Mouse (Mus musculus) forebrain, embryonic 13.5 days (tissue): ENCODE results near the gene Klrb1b. TPM values are rescaled to one million over a fixed set of nuclear protein-coding genes. Genes with fewer than 3 reads are reported as not detected.

ENCODE experiments used
- ATAC-seq: fragments of 200-750 bp; cut with Nextera tagmentation; 2 replicates; pipeline ENCODE4 v1.8.0; 2017
- H3K27ac ChIP-seq: fragments of 300-500 bp; sonication (generic); 2 replicates; pipeline ENCODE4 v1.5.1; 2015; ENCODE audit warnings: inconsistent platforms, mild to moderate bottlenecking, moderate library complexity
- H3K27me3 ChIP-seq: fragments of 300-500 bp; sonication (generic); 2 replicates; pipeline ENCODE4 v1.6.1; 2015; ENCODE audit warnings: mild to moderate bottlenecking, inconsistent platforms
- H3K36me3 ChIP-seq: fragments of 300-500 bp; sonication (generic); 2 replicates; pipeline ENCODE4 v1.6.1; 2015; ENCODE audit warnings: mild to moderate bottlenecking, inconsistent platforms; ENCODE audit not compliant: poor library complexity, severe bottlenecking
- H3K4me1 ChIP-seq: fragments of 300-500 bp; sonication (generic); 2 replicates; pipeline ENCODE4 v1.6.1; 2015; ENCODE audit warnings: inconsistent platforms
- H3K4me2 ChIP-seq: fragments of 300-500 bp; sonication (generic); 2 replicates; pipeline ENCODE4 v1.6.1; 2015; ENCODE audit warnings: inconsistent platforms, mild to moderate bottlenecking, moderate library complexity
- H3K4me3 ChIP-seq: fragments of 300-500 bp; sonication (generic); 2 replicates; pipeline ENCODE4 v1.5.1; 2015; ENCODE audit warnings: mild to moderate bottlenecking, inconsistent platforms
- H3K9ac ChIP-seq: fragments of 300-500 bp; sonication (generic); 2 replicates; pipeline ENCODE4 v1.6.1; 2015; ENCODE audit warnings: mild to moderate bottlenecking, inconsistent platforms
- H3K9me3 ChIP-seq: fragments of 300-500 bp; sonication (generic); replicated peaks from 2 replicates; pipeline ENCODE4 v1.6.1; 2016; ENCODE audit warnings: inconsistent platforms
- WGBS: fragments of 180-500 bp; shearing (Covaris S2); methylation state at CpG from one replicate; pipeline ENCODE4 v1.1.7; 2015; 5-methylcytosine and 5-hydroxymethylcytosine counted together
- polyA plus RNA-seq: library from polyadenylated mRNA; unstranded; fragments of >200 nt; fragmentation: Nextera tagmentation; extraction: Ambion mirVana; gene quantifications from 2 replicates; pipeline ENCODE4 v1.2.1, GENCODE M21; 2015

Klrb1b gene
- polyA plus RNA-seq = not detected in 2 replicates

DNA sequence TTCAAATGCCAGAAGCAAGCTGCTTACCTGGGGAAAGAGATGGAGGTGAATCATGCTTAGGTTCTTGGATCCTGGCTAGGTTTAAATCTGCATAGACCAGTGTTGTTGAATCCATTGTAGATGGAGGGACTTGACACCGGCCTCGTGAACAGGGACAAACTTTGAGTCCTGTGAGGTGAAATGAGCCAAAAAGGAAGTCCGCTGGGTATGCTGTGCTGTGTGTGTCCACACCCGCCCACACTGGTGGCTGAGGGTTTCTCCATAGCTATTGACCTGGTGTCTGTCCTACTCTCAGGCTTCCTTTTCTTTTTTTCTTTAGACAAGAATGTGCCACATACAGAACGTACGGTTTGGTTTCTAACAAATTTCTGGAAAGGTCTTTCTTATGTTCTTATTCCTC lies at the start of gene Klrb1b, which contains the start of gene Gm44511:
Gene Klrb1b (minus strand): TSS at position 200 of the 400 bp plus-strand sequence.
Gene Gm44511 (minus strand): TSS at position 184 of the 400 bp plus-strand sequence.
- no peak for ATAC-seq
- no peak within 1 kb of the TSS for H3K4me2 ChIP-seq
- H3K27me3 ChIP-seq = no peaks in the 10 kb centered on the region
- no peak within 1 kb of the TSS for H3K9ac ChIP-seq
- H3K27ac ChIP-seq = no peak within 1 kb of the TSS
- H3K36me3 ChIP-seq = no peaks in the 10 kb centered on the region
- H3K4me3 ChIP-seq = no peak within 1 kb of the TSS
- WGBS = 90% methylated on average over 6 of the region's 6 CpGs
- no peaks in the 10 kb centered on the region for H3K9me3 ChIP-seq
- H3K4me1 ChIP-seq = no peaks in the 10 kb centered on the region

DNA sequence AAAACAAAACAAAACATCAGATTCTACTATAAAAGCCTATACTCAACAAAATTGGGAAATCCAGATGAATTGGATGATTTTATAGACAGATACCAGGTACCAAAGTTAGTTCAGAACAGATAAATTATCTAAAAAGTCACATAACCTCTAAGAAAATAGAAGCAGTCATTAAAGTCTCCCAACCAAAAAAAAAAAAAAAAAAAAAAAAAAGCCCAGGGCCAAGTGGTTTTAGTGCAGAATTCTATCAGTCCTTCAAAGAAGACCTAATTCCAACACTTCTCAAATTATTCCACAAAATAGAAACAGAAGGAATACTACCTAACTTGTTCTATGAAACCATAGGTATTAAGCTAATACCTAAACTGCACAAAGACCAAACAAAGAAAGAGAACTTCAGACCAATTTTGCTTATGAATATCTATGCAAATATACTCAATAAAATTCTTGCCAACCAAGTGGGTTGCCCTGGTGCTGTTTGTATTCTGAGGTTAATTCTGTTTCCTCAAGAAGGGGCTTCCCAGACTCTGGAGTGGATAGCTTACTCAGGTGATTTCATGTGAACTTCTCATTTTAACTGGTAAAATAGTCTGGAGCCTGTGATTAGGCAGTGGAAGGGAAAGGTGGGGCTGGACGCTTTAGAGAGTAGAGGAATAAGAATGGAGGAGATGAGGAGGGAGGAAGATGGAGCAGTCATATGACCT lies 45.9 kb upstream of the Klrb1b start:
- no peaks in the 10 kb centered on the region for H3K36me3 ChIP-seq
- WGBS = 86% methylated on average over 1 of the region's 1 CpGs
- H3K9me3 ChIP-seq = no peaks in the 10 kb centered on the region; the same call in 1 of the 2 replicates
- H3K4me1 ChIP-seq = no peaks in the 10 kb centered on the region
- H3K27ac ChIP-seq = no peak overlapping the region
- no peak overlapping the region for H3K4me3 ChIP-seq
- no peak for ATAC-seq
- H3K27me3 ChIP-seq = no peaks in the 10 kb centered on the region
- no peak overlapping the region for H3K4me2 ChIP-seq
- no peak overlapping the region for H3K9ac ChIP-seq

DNA sequence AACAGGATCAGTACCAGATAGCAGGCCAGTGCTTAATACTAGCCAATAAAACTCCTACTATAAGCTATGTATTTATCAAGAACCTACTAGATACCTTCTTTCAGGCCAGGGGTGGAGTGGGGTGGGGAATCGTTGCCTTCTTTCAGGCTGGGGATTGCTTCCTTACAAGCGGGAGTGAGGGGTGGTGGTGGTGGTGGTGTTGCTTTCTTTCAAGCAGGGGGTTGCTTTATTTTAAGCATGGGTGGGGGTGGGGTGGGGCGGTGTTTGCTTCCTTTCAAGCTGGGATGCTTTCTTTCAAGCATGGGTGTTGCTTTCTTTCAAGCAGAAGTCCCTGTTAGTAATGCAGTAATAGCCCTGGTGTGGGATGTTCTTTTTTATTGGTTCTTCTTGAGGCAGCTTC lies 42.7 kb upstream of the Klrb1b start:
- no peaks in the 10 kb centered on the region for H3K9me3 ChIP-seq
- no peaks in the 10 kb centered on the region for H3K27me3 ChIP-seq
- no peak overlapping the region for H3K27ac ChIP-seq
- no peak overlapping the region for H3K4me3 ChIP-seq
- WGBS = 2% methylated on average over 3 of the region's 3 CpGs
- no peak overlapping the region for H3K4me2 ChIP-seq
- ATAC-seq = no peak
- no peak overlapping the region for H3K9ac ChIP-seq
- no peaks in the 10 kb centered on the region for H3K4me1 ChIP-seq
- H3K36me3 ChIP-seq = no peaks in the 10 kb centered on the region

DNA sequence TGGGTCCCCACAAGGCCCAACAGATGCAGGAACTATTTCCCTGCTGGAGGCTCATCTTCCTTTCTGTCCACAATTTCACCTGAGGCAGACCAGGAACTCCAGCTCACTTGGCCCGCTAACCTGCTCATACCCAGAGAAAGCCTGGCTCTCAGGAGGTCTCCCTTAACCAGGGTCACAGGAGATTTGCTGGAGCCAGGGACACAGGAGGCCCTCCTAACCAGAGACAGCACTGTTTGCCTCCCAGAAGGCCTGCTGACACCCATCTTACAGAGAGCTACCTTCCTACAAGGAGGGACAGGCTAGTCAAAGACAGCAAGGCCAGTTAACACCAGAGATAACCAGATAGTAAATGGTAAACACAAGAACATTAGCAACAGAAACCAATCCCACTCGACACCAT lies 31.8 kb upstream of the Klrb1b start:
- Histone ChIP-seq H3K27me3 (no peaks in the 10 kb centered on the region), H3K4me3 (no peak overlapping the region), H3K9me3 (no peaks in the 10 kb centered on the region), H3K9ac (no peak overlapping the region), H3K4me1 (no peaks in the 10 kb centered on the region), H3K4me2 (no peak overlapping the region), H3K27ac (no peak overlapping the region), H3K36me3 (no peaks in the 10 kb centered on the region)
- ATAC-seq = no peak
- 89% methylated on average over 2 of the region's 2 CpGs for WGBS

DNA sequence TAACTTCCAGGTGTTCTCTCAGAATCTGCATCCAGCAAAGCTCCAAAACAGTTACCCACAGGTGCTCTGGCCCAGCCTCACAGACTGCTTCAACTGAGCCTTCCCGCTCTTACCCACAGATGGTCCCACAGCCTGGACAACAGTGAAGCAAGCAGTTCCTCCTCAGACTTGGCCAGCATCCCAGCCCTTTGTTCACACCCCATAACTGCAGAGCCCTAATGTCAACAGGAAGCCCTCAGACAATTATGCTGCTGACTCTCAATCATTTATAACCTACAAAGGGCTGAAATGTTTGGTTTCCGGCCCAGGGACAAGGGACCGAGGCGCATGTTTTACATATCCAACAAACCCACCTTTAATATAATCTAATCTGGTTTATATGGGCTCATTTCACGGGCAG lies 30.1 kb upstream of the Klrb1b start:
- no peaks in the 10 kb centered on the region for H3K27me3 ChIP-seq
- ATAC-seq = peak; percentile 71
- H3K36me3 ChIP-seq = no peaks in the 10 kb centered on the region
- H3K4me3 ChIP-seq = no peak overlapping the region
- no peaks in the 10 kb centered on the region for H3K4me1 ChIP-seq
- 51% methylated on average over 5 of the region's 5 CpGs for WGBS
- H3K27ac ChIP-seq = no peak overlapping the region
- no peak overlapping the region for H3K9ac ChIP-seq
- no peak overlapping the region for H3K4me2 ChIP-seq
- H3K9me3 ChIP-seq = no peaks in the 10 kb centered on the region

GRCm38 (mm10) chr6:128855477-128855876 lies 29.3 kb upstream of the Klrb1b start:
- Histone ChIP-seq H3K4me3 (no peak overlapping the region), H3K27me3 (no peaks in the 10 kb centered on the region), H3K9ac (no peak overlapping the region), H3K4me1 (no peaks in the 10 kb centered on the region), H3K4me2 (no peak overlapping the region), H3K9me3 (no peaks in the 10 kb centered on the region), H3K27ac (no peak overlapping the region), H3K36me3 (no peaks in the 10 kb centered on the region)
- WGBS = 83% methylated on average over 1 of the region's 1 CpGs
- no peak for ATAC-seq

- no peaks in the 10 kb centered on the region for H3K36me3 ChIP-seq
- 94% methylated on average over 3 of the region's 3 CpGs for WGBS
- H3K4me1 ChIP-seq = no peaks in the 10 kb centered on the region
- H3K27me3 ChIP-seq = no peaks in the 10 kb centered on the region
- no peak for ATAC-seq
- no peak overlapping the region for H3K4me2 ChIP-seq
- H3K4me3 ChIP-seq = no peak overlapping the region
- H3K9ac ChIP-seq = no peak overlapping the region
- no peaks in the 10 kb centered on the region for H3K9me3 ChIP-seq
- no peak overlapping the region for H3K27ac ChIP-seq
These were observed 28.8 kb upstream of the Klrb1b start for GRCm38 (mm10) chr6:128854895-128855294.

- Histone ChIP-seq H3K36me3 (no peaks in the 10 kb centered on the region), H3K27ac (no peak overlapping the region), H3K4me3 (no peak overlapping the region), H3K27me3 (no peaks in the 10 kb centered on the region), H3K4me2 (peak overlapping the region; percentile 12; the same call in 1 of the 2 replicates), H3K9ac (no peak overlapping the region), H3K4me1 (no peaks in the 10 kb centered on the region), H3K9me3 (no peaks in the 10 kb centered on the region)
- ATAC-seq = peak; percentile 74
- WGBS = 47% methylated on average over 12 of the region's 12 CpGs
These were observed 28.1 kb upstream of the Klrb1b start for GRCm38 (mm10) chr6:128854024-128854820.

DNA sequence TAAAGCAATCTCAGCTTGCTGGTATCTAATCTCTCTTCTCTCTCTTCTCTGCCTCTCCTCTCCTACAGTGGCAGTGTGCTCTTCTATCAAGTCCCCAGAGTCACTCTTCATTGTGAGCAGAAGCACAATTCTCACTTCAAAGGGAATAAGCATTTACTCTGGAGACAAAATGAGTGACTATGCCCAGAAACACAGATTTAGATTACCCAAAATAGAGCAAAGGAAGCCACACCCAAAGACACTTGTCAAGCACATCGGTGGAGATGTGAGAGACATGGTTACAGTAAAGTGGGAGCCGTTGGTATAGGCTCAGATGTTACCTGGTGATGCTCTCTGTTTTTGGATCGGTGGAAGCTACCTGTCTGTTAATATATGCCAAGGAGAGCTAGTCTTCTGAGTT lies 26.6 kb upstream of the Klrb1b start:
- WGBS = 86% methylated on average over 3 of the region's 3 CpGs
- Histone ChIP-seq H3K36me3 (no peaks in the 10 kb centered on the region), H3K4me1 (no peaks in the 10 kb centered on the region), H3K4me3 (no peak overlapping the region), H3K27ac (no peak overlapping the region), H3K4me2 (no peak overlapping the region), H3K9ac (no peak overlapping the region), H3K9me3 (no peaks in the 10 kb centered on the region), H3K27me3 (no peaks in the 10 kb centered on the region)
- ATAC-seq = no peak

- Histone ChIP-seq H3K36me3 (no peaks in the 10 kb centered on the region), H3K4me1 (no peaks in the 10 kb centered on the region), H3K4me3 (no peak overlapping the region), H3K9me3 (no peaks in the 10 kb centered on the region), H3K4me2 (no peak overlapping the region), H3K27me3 (no peaks in the 10 kb centered on the region), H3K9ac (no peak overlapping the region), H3K27ac (no peak overlapping the region)
- WGBS = 89% methylated on average over 2 of the region's 2 CpGs
- ATAC-seq = no peak
These were observed 25.0 kb upstream of the Klrb1b start for GRCm38 (mm10) chr6:128851151-128851550.

GRCm38 (mm10) chr6:128850671-128851070 lies 24.5 kb upstream of the Klrb1b start:
- no peak overlapping the region for H3K4me2 ChIP-seq
- no peaks in the 10 kb centered on the region for H3K4me1 ChIP-seq
- H3K9me3 ChIP-seq = no peaks in the 10 kb centered on the region
- no peak overlapping the region for H3K27ac ChIP-seq
- H3K27me3 ChIP-seq = no peaks in the 10 kb centered on the region
- no peaks in the 10 kb centered on the region for H3K36me3 ChIP-seq
- H3K4me3 ChIP-seq = no peak overlapping the region
- WGBS = 84% methylated on average over 2 of the region's 2 CpGs
- no peak overlapping the region for H3K9ac ChIP-seq
- no peak for ATAC-seq

DNA sequence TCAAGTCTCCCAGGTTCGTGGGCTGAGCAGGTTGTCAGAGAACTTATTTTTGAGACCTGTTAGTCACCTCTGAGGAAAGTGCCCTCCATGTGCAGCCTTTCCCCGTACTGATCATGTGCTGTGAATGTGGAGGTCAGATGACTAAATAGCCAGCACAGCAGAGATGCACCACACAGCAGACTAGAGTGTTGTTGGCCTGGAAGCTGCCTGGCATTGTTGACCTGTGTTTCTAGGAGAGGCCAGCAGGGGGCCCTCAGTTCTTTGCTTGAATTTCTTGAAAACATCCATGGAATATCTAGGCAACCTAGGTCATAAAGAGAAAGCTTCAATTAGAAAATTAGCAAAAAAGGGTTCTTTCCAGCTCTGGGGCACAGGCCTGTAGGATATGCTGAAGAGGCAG lies 23.8 kb upstream of the Klrb1b start:
- Histone ChIP-seq H3K4me1 (no peaks in the 10 kb centered on the region), H3K36me3 (no peaks in the 10 kb centered on the region), H3K4me3 (no peak overlapping the region), H3K27ac (no peak overlapping the region), H3K27me3 (no peaks in the 10 kb centered on the region), H3K9me3 (no peaks in the 10 kb centered on the region), H3K9ac (no peak overlapping the region), H3K4me2 (no peak overlapping the region)
- 49% methylated on average over 2 of the region's 2 CpGs for WGBS
- peak; percentile 36; the same call in 1 of the 2 replicates for ATAC-seq
